Mouse (Mus musculus) heart, adult 11 months (tissue): ENCODE data around the gene Fam43b.
"Not testable (repeated sequence)": the region's sequence is repeated elsewhere in the genome, so short reads cannot be mapped to it uniquely, and the experiment has no call there.

Experiments used
- DNase-seq: peaks from one replicate; pipeline ENCODE4 v3.0.0; 2022

Gene Fam43b

DNA sequence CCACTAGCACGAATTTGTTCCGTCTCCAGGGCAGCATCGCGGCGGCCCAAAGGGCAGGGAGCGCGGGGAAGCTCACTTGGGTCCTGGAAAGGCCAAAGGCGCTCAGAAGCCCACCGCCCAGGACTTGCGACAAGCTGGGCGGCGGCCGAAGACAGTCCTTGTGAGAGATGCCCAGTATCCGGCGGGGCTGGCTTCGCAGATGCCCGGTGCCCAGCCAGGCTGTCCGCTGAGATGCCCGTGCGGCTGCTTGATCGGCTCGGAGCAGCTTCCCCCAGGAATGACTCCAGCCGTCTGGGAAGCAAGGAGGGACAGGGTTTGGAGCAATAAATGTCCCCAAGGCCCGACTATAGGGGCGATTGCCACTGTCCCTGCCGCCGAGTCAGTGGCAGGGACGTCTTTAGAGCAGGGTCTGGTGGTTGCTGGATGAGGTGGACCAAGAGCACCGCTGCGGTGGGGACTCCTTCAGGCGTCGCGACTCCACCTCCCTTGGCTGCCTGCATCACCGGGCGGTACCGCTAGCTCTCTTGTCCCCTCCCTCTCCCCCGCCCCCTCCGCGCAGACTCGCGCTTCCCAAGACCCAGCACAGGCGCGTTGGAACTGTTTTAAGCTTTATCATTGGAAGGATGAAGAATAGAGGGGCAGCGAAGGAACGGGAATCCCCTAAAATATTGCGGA is at the start of gene Fam43b:
TSS of gene Fam43b (minus strand) at position 558 of the 675 bp plus-strand sequence.
- peak; percentile 92 for DNase-seq

DNA sequence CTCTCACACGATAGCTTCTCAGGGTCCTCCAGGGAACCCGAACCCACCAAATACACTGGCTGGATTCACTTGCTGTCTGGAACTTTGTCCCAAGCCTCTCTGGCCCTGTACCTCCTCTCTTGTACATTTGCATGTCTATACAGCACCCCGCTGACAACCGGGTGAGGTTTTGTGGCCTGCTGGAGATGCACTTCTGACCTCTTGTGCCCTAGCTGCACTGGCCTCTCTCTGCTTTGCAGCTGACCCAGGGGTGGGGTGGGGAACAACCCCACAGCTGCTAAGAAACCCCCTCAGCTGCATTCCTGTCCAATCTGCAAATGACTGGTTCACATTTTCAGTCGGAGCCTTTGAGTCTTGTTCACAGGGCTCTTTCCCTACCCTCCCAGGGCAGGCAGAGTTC is 48.6 kb upstream of the Fam43b start:
- no peak for DNase-seq

DNA sequence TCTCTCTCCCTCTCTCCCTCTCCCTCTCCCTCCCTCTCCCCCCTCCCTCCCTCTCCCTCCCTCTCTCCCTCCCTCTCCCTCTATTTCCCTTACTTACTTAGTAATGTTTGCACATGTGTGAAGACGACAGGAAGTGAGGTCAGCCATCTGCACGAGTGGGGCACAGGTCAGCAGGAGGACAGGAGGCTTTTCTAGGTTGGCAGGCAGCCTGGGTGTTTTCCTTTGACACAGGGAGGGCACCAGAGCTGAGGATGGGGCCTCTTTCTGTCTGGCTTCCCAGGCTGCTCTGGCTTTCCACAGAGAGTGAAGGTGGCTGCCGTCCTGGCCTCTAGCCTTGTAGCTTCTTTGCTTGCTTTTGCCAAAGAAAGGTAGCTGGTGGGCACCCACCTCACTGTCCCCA is 43.7 kb upstream of the Fam43b start:
- DNase-seq, result no peak

DNA sequence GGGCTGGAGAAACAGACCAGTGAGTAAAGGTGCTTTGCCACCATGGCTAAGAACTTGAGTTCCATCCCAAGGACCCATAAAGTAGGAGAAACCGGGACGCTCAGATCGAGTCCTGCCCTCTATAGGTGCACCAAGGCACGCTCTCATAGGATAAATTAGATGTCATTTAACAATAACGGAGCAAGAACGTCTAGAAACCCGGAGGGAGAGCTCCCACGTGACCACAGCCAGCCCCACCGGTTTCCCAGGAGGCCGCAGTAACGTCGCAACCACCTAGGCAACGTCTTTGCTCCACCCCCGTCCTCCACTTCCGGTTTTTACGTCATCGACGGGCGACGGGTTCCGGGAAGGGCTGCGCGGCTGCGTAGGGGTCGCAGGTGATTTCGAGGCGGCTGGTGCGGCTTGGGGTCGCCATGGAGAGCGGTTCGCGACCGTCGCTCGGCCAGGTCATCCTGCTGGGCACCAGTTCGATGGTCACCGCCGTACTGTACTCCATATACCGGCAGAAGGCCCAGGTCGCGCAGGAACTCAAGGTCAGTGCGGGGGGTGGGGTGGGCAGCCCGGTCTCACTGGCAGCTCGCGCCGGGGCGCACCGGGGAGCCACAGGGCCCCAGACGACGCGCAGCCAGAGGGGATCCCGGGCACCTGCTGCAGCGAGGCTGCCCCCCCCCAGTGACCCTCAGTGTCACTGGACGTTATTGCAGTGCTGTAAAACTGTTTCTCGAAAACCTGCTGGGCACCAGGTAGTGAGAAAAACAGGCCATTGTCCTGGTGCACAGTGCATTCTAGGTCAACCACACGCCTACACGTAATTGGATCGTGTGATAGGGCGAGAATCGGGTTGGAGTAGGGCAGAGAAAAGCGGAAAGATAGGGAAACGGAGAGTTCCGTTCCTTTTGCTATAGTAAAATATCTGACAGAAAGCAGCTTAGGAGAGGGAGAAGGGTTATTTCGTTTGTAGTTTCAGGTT is 38.3 kb upstream of the Fam43b start, which contains the start of gene Mul1:
TSS of gene Mul1 (plus strand) at position 325 of the 970 bp plus-strand sequence.
- DNase-seq, result peak; percentile 100

DNA sequence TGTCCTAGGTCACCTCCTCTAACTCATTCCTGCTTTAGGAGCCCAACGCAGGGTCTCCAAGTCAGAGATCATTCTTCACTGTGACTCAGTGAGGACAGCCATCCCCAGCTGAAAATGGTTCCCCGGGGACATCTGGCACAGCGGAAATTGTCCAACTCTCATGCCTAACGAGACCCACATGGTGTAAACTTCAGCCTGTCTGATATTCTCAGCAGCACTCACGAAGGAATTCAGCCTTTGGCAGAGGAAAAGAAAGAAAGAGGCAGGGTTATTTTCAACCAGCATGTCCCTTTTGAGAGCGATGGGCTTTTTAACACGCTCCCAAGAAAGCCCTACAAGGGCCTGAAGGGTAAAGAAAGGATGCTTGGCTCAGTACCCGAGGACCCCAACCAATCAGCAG is 35.0 kb upstream of the Fam43b start:
- no peak for DNase-seq

DNA sequence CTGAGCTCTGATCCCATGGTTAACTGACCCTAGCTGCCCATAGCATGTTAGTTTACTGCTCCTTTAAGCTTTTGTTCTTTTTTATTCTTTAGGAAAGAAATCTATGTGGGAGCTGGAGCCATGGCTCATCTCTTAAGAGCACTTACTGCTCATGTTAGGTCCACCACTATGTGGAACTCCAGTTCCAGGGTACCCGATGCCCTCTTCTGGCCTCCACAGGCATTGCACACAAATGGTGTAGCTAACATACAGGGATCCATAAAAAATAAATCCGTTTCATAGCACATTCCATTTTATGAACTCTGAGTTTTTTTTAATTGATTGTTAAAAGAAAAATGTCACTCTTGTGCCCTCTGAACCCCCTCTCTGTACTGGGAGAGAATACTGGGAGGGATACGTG is 33.5 kb upstream of the Fam43b start:
- DNase-seq, result no peak

DNA sequence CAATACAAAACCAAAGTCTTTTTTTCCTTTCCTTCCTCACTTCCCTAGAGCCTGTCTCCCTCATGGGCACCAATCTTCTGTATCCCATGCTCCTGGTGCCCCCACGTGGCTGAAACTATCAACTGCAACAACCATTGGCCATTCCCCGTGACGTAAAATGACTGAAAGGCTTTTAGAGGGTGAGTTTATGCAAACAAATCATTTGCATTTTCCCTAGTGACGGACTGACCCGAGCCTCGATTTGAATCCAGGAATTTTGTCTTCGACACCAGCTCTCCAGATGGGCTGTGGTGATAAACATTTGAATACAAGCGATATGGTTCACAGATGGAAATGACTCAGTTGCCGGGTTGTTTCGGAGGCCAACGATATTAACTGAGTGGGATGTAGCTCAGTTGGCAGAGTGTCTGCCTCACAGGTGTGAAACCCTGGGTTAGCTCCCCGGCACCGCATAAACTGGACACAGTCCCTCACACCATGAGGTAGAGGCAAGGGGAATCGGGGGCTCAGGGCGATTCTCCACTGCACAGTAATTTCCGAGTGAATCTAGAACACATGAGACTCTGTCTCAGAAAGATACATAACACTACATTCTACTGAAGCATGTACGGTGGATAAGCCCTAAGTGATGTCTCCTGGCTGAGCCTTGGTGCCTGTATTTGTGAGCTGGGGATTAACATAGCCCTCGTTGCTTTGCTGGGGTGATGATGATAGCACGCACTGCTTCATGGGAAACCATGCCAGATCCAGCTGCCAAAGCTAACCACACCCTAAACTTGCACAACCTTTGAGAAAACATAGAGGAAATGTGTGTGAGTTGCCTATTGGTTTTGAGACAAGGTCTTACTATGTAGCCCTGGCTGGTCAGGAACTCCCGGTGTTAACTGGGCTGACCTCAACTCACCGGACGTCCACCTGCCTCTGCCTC is 30.7 kb upstream of the Fam43b start:
- DNase-seq, result peak; percentile 98

DNA sequence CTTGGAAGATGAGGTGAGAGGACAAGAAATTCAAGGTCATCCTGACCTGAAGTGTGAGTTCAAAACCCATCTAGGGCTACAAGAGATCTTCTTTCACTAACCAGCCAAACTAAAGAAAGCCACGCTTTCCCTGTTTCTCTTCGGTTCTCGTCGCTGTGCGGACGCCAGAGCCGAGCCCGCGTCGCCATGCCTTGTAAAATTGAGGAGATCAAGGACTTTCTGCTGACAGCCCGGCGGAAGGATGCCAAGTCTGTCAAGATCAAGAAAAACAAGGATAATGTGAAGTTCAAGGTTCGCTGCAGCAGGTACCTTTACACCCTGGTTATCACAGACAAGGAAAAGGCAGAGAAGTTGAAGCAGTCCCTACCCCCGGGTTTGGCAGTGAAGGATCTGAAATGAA is 29.3 kb upstream of the Fam43b start:
- not testable (repeated sequence) for DNase-seq

DNA sequence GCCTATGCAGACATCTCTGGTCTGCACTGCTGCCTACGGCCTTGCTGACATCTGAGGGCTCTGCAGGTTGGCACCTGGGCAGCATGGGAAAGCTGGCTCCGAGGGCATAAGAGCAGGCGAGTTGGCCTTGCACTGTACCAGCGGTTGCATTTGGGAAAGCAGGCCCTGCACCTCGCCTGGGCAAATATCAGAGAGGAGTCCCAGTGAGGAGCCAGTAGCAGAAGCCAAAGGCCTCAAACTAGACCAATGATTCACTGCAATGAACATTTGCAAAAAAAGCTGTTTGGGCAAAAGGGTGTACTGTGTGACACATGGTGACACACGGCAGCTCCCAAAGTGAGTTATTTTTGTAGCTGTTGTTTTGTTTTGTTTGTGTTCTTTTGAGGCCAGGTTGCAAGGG is 28.7 kb upstream of the Fam43b start:
- no peak for DNase-seq

DNA sequence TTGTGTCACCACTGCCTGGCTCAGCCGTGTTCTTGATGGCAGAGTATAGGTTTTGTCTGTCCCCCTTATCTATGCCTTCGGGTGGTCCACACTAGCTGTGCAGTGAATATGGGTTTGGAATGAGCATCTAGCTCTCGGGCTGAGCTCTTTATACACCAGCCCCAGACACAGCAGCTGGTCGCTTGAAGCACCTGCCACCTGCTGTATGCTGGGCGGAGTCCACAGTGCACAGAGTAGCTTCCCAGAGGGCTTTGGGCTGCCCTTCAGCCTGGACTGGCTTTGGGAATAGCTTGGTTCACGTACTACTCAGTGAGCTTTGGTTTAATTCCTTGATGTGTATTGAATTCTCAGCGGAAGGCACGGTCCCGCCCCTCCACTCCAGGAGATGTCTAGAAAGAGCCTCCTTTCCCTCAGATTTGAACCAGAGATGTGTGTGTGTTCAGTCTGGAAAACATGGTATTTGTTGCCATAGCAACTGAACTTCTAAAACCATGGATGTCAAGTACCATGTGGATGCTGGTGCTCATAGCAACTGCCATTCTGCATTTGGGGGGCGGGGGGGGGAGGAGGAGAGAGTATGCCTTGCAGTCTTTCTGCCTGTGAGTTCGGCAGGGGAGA is 22.1 kb upstream of the Fam43b start:
- DNase-seq, result no peak

DNA sequence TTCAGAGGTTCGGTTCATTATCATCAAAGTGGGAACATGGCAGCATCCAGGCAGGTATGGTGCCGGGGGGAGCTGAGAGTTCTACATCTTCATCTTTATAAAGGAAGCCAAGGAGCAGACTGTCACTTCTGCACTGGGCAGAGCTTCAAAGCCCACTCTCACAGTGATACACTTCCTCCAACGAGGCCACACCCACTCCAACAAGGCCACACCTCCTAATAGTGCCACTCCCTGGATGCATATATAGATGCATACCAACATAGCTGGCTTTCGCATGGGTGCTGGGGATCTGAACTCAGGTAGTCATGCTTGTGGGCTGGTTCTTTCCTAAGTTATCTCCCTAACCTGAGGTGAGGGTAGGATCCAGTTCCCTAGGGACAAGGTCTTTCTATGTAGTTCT is 21.6 kb upstream of the Fam43b start:
- DNase-seq, result no peak

DNA sequence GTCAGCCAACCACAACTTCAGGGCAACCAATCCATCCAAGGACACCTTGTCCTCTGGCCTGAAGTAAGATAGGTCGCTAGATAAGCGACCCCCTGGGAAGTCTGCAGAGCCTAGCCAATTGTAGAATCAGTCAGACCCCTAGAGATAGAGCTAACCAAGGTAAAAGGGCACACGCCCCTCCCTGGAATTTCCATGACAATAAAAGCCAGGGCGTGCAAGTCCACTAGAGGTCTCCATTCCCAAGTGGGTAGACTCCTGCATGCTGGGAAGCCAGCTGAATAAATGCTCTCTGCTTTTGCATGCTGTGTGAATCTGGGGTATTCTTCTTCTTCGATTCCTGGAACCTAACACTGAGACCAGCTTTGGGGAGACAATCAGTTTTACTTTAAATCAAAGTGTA is 20.1 kb upstream of the Fam43b start:
- no peak for DNase-seq

DNA sequence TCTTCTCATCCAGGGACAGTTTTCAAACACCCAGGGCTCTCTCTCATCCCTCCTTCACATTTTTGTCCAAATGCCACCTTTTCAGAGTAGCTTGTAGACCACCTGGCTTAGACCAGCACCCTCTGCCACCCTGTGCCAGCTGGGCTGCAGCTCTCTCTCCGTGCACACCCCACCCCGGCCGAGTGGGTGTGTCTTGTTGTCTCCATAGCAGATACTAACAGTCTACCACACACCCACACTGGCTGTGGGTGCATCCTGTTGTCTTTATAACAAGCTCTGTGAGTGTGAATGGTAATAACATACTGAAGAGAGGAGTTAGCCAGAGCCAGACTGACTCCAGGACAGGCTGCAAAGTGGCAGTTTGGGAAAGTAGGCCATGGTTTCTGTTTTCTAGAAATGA is 19.7 kb upstream of the Fam43b start:
- DNase-seq, result no peak

DNA sequence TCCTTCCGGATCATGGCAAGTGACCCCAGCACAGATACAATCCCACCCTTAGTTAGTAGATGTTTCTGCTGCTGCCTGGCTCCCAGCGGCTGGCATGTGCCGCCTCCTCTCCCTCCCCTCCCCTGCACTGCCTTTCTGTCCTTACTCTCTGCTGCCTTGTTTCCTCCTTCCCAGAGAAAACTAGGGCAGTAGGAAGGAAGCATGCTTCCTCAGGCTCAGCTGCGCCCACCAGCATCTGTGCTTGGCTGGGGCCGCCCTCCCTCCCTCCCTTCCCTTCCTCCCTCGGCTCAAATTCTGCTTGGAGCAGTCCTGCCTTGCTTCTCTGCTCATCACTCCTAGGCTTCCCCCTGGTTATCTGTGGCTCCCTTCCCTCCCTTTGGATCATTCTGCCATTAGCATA is 18.4 kb upstream of the Fam43b start:
- DNase-seq, result peak; percentile 95

DNA sequence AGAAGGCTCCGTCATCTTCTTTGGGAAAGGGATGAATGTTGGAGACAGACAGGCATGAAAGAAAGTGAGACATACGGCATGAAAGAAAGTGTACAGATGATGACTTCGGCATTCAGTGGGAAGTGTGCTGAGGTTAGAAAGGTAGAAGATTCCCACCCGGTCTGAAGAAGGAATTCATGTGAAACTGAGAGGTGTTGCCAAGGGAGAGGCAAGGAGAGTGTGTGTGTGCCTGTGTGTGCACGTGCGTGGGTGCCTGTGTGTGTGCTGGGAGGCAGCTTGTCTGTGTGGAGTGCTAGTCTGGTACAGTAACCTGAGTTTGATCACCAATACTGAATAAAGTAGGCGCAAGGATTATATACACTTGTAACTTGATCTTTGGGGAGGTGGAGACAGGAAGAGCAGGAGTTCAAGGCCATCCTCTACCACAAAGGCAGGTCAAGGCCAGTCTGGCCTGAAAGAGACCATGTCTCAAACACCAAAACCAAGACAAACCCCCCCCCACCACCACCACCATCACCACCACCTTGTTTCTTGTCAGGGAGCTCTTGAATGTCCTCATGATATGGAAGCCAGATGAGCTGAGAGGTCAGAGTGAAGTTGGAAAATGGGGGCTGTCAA is 15.3 kb upstream of the Fam43b start:
- DNase-seq, result no peak

DNA sequence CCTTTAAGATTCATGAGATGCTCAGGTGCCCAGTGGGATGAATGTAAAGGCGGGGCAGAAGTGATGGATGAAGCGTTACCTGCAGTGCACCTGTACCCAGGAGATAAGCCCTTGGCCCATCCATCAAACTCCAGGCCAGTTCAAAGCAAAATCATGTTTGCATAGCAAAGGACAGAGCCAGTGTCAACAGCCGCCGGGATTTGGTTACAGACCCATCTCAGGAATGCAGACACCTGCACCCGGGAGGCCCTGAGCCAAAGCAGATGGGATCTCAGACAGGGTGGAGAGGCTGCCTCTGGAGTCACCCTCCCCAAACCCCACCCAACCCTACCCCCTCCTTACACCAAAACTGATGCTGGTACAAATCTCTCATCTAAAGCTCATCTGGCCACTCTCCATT is 14.7 kb upstream of the Fam43b start:
- no peak for DNase-seq

DNA sequence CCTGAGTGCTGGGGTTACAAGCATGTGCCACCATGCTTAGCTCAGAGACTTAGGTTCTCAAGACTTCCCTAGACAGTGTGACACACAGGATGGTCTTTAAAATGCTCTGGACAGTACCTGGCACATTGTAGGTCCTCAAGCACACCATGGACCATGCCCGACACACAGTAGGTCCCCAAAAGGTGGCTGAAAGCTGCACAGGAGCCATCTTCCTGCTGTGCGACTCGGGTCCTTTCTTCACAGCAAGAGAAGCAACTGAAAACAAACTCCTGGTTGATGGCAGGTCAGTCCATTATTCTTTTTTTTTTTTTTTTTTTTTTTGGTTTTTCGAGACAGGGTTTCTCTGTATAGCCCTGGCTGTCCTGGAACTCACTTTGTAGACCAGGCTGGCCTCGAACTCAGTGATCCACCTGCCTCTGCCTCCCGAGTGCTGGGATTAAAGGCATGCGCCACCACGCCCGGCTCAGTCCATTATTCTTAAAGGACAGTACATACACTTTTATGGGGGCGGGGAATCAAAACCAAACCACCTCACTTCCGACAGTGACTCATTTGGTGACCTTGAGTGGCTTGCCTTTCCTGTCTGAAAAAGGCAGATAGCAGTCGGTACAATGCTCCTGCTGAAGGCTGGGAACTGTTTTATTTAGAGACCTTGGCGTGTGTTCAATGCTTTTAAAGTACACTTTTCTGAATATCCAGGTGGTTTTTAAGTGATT is 11.3 kb upstream of the Fam43b start:
- DNase-seq, result peak; percentile 95

DNA sequence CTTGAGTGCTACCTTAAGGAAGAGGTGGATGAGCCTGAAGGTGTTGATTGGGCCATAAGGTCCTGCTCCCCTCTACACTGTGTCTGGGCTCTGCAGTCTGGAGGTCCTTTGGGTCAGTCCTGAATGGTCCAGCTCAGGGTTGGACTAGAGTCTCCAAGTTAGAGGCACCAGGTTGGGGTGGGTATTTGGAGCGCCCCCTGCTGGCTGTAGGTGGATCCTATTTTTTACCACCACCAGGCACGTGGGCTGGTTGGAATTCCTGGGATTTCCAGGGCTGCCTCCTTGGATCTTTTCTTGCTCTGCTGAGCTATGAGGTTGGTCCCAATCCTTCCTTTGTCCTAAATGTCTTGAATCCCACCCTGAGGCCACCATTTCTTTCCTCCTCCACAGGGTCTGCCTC is 8.5 kb upstream of the Fam43b start:
- DNase-seq, result peak; percentile 93

DNA sequence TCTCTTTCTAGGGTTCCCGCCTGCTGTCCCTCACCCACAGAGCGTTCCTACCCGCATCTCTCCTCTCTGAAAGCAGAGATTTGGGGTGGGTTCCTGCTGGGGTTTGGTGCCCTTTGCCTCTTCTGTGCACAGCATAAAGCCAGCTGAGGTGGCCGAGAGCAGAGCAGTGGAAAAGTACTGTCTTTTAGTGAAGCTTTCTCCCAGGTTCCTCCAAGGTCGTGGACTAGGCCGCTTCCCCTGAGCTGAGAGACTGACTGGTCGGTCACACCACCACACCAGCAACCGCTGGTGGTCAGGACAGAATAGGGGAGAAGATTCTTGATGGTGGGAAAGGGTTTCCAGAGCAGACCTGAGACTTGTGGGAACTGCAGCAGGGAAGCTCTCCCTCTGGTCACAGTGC is 383 bp upstream of the Fam43b start:
- DNase-seq, result no peak

DNA sequence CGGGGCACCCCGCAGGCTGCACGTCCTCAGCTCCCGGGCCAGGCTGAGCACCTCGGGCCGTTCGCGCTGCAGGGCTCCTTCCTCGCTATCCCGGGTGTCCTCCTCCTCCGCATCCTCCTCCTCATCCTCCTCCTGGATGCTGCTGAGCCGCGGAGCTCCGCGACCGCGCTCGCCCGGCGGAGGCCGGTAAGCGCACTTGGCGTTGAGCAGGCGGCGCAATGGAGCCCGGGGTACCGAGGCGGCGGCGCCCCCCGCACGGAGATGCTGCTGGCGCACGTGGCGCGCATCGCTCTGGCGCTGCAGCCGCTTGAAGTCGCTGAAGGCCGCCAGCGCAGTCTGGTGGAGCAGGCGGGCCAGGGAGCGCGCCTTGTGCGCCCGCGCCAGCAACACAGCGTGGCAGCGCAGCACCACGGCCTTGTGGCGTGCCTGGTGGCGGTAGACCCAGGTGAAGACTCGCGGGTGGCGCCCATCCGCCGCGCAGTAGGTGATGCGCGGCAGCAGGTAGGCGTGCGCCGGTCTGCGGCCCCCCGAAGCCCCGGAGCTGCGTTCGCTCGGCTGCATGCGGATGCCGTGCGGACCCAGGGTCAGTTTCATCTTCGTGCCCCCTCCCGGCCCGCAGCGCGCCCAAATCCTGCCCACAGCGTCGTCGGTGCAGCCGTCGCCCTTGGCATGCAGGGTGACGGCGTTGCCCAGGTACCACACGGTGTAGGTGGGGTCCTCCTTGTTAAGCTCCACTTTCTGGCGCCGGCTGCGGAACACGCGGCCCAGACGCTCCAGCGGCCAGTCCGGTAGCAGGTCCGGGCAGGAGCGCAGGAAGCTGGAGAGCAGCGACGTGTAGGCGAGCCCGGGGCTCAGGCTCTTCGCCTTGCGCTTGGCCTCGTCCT is 999 bp downstream of the Fam43b start:
- no peak for DNase-seq
